Mouse (Mus musculus) R1 (cell line): ENCODE measurements around the gene Pbp2.

Experiments
- DNase-seq: peaks from one replicate; pipeline ENCODE4 v3.0.0-alpha.2; 2018; ENCODE audit warnings: low read depth, low spot score

Pbp2 gene

GRCm38 (mm10) chr6:135310305-135310704, at the start of gene Pbp2:
TSS of gene Pbp2 (minus strand) at chr6:135310405.
- DNase-seq, result no peak

GRCm38 (mm10) chr6:135354953-135355352, 44.7 kb upstream of the Pbp2 start:
- no peak for DNase-seq

- DNase-seq, result peak; percentile 44
Observed at GRCm38 (mm10) chr6:135352537-135352936, 42.3 kb upstream of the Pbp2 start.

- DNase-seq, result no peak
Observed at GRCm38 (mm10) chr6:135351638-135352302, 41.6 kb upstream of the Pbp2 start.

GRCm38 (mm10) chr6:135341076-135341378, 30.8 kb upstream of the Pbp2 start:
- DNase-seq, result no peak

GRCm38 (mm10) chr6:135340355-135341075, 30.3 kb upstream of the Pbp2 start:
- DNase-seq, result no peak

GRCm38 (mm10) chr6:135336376-135336775, 26.2 kb upstream of the Pbp2 start:
- no peak for DNase-seq

- no peak for DNase-seq
Observed at GRCm38 (mm10) chr6:135333994-135334651, 23.9 kb upstream of the Pbp2 start.

GRCm38 (mm10) chr6:135332737-135333281, 22.6 kb upstream of the Pbp2 start:
- DNase-seq, result peak; percentile 91

GRCm38 (mm10) chr6:135331916-135332315, 21.7 kb upstream of the Pbp2 start:
- no peak for DNase-seq

GRCm38 (mm10) chr6:135326847-135327246, 16.6 kb upstream of the Pbp2 start:
- no peak for DNase-seq

GRCm38 (mm10) chr6:135324686-135325300, 14.6 kb upstream of the Pbp2 start:
- DNase-seq, result no peak

GRCm38 (mm10) chr6:135324111-135324510, 13.9 kb upstream of the Pbp2 start:
- DNase-seq, result no peak

- DNase-seq, result peak; percentile 50
Observed at GRCm38 (mm10) chr6:135323311-135323982, 13.2 kb upstream of the Pbp2 start.

- DNase-seq, result peak; percentile 82
Observed at GRCm38 (mm10) chr6:135322749-135323148, 12.5 kb upstream of the Pbp2 start.

GRCm38 (mm10) chr6:135319431-135319933, 9.3 kb upstream of the Pbp2 start:
- no peak for DNase-seq

- no peak for DNase-seq
Observed at GRCm38 (mm10) chr6:135316141-135316540, 5.9 kb upstream of the Pbp2 start.

- DNase-seq, result peak; percentile 63
Observed at GRCm38 (mm10) chr6:135313981-135314380, 3.8 kb upstream of the Pbp2 start.

GRCm38 (mm10) chr6:135312038-135312437, 1.8 kb upstream of the Pbp2 start:
- no peak for DNase-seq

- no peak for DNase-seq
Observed at GRCm38 (mm10) chr6:135304576-135305260, 5.5 kb downstream of the Pbp2 start.
